Mouse (Mus musculus) kidney, postnatal 14 days (tissue): ENCODE results near the gene Mre11a.

Experiments
- DNase-seq: peaks from one replicate; pipeline ENCODE4 v3.0.0; 2022; ENCODE audit warnings: mixed read lengths

Gene Mre11a

DNA sequence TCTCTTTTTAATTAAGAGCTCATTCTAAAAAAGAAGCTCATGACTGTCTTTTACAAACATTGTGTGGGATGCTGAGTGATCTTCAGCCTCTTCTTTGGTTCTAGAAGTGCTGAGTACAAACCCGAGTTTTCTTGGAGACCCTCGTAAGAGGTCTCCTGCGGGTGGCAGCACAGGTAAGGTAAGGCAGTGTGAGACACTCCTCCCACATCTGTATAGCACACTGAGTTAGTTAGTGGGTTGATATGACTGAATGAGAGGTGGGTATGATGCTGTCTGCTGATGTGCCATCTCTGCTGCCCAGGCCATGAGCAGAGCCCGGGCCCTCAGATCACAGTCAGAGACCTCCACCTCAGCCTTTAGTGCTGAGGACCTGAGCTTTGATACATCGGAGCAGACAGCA is 40.4 kb downstream of the Mre11a start:
- no peak for DNase-seq

DNA sequence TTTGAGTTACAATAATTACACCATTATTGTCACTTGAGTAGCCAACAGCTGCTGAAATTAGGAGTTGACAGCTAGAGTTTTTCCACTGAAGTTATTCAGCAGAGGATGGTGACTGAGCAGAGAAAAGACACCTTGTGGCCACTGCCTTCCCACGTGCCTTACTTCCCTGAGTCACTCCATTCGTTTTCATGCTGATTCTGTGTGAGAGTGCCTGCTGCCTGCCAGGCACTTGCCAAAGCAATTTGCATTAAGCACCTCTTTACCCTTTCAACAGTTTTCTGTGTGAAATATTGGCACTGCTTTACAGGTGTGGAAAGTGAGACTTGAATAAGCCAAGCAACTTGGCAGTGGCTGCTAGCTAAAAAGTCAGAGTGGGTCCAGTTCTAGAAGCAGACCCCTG is 43.4 kb downstream of the Mre11a start:
- no peak for DNase-seq

DNA sequence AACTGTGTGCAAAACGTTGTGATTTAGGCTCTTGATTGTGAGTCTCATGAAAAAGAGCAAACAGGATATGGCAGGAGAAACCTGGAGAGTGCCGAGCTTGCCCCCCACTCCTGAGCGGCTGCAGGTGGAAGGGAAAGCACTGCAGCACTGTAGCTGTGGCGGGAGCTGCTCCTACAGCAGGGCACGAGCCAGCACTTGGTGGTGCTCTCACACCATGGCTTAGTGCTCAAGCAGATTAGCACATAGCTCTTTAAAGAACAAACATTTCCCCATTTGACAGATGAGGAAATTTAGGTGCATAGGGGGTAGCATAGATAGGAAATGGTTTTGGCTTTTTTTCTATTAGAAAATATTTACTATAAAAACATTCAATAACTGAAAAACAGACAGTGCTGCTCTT is 47.6 kb downstream of the Mre11a start:
- no peak for DNase-seq

DNA sequence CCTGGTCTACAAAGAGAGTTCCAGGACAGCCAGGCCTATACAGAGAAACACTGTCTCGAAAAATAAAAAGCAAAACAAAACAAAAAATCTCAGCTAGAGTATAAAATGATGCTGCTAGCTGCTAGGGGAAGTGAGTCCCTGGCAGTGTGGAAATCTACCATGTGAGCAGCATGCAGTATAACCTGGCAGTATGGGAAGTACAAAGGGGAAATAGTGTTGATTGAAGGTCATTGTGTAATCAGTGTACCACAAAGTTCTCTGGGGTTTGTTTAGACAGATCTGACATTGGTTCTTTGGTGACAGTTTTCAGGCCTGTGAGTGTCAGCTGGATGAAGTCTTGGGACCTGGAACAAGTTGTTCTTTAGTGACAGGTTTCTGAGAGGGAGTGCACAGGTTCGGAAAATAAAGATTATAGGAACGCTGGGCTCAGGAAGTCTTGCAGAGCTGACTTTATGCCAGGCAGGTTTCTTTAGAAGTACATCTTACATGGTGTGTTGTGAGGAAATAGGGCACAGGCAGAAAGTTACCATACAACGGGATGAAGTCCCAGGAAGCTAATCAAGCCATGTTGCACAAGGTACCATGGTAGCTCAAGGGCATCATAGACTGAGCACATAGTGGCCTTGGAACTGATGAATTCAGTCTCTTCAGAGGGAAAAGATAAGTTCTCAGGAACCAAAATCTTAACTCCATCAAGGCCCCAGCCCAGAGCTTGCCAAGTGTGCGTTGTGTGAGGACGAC is 51.1 kb downstream of the Mre11a start:
- no peak for DNase-seq

DNA sequence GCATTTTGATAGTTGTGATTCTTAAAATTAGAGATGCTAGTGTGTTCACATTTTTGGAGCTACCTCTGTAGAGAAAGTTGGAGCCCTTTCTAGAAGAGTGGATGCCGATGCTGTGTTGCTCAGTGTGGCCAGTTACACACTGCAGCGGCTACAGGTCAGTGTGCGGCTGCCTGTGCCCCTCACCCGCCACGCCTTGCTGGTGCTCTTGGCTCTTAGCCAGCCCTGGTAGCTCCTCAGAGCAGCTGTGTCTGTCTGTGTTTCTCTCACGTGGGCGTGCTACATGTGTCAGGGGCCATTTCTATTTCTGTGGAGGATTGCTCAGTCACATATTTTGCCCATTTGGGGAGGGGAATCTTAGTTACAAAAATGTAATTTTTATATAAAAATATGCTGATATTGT is 55.1 kb downstream of the Mre11a start:
- peak; percentile 36 for DNase-seq

DNA sequence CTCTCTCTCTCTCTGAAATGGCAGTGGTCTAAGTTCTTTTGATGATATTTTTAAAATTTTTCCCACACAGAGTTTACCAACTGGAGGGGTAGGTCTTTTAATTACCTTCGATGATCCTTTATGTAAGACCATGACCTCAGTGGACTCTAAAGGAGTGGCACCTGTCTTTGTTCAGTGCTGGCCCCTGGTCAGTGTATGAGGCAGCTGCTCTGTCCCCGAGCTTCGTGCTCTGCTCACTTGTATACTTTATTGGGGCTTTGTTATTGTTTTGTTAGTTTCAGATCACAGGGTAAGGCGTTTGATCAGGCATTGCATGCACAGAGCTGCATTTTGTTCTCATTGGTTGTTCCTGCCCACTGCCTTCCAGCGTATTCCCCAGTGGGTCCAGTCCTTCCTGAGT is 55.5 kb downstream of the Mre11a start:
- DNase-seq: no peak

DNA sequence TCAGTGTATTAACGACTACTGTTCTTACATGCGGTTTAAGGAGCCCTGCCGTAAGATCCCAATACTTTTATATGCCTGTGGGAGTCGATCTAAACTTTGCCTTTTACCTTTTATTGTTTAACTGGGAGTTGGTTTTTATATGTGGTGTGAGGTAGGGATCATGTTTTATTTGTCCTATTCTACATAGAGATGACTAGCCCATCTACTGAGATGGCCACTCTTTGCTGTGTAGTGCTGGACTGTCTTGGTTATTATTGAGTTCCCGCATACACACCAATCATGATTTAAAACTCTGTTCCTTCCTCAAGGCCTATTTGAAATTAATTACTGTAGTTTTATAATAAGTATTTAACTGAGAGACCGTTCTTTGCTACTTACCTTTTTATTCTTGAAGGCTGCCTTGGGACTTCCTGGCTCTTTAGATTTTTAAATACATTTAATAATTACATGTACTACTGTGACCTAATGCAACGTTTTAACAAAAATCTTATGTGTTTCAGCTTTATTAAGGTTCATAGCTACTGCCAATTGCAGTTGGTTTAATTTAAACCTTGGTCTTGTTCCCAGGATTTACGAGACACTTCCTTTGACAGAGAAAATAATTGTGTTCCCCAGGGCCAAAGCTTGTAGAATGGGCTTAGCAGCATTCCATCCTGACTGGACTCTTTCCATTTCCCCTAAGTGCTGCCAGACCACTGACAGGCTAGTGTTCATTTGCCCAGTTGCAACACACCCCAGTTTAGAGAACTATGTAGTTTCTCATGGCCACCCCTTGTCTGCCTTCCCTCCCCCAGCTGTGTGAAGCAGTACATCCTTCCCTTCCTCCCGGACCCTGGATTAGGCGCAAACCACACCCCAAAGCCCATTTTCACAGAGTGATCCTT is 57.7 kb downstream of the Mre11a start:
- DNase-seq: peak; percentile 67

DNA sequence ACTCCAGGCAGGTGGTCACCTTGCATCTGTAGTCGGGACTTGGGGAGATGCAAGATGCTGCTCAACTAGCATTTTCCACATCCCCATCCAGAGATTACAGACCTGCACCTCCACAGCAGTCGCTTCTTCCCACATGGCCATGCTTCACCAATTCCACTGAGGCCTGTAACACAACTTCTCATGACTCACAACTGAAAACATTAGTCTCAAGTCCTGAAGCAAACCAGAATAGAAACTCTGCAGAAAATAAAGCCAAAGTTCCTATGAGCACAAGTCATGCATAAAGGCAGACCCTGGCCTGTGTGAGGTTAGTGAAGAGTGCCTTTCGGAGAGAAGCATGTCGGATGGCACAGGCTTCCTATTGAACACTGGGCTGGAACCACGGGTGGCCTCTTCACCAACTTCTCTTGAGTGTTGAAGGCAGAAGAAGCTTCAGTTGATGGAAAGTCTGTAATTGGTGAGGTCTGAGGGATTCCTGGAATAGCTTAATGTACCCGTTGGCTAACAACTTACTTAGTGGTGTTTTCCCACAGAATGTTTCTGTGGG is 58.9 kb downstream of the Mre11a start:
- DNase-seq: no peak

DNA sequence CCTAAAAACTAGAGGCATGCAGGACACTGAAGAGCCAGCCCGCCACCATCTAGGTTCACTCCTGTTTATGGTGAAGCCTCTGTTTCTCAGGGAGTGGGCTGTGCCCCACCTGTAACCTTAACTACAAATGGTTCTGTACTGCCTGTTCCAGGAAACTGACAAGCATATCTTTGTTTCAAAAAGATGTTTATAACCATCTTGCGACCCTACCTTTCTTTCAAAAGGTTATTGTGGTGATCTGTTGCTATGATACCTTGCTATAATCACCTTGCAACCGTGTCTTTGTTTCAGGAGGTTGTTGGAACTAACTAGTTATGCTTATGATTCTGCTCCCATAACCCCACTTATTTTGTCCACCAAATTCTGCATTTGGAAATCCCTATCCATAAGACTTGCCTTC is 59.4 kb downstream of the Mre11a start:
- DNase-seq: no peak

DNA sequence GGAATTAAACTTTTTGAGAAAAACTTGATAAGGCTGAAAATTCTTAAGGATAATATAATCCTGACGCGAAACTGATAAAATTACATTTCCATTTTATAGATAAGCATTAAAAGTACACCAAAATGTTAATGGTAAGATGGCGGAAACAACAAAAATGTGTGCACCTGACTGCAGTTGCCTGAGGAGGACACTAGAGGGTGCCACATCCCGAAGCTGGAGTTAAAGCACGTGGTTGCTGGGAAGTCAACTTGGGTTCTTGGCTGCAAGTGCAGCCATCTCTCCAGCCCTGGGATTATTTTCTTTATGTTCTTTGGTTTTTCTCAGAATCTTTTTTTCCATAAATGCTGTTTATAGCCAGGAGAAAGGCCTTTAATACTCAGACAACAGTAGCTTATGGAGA is 62.0 kb downstream of the Mre11a start:
- no peak for DNase-seq

DNA sequence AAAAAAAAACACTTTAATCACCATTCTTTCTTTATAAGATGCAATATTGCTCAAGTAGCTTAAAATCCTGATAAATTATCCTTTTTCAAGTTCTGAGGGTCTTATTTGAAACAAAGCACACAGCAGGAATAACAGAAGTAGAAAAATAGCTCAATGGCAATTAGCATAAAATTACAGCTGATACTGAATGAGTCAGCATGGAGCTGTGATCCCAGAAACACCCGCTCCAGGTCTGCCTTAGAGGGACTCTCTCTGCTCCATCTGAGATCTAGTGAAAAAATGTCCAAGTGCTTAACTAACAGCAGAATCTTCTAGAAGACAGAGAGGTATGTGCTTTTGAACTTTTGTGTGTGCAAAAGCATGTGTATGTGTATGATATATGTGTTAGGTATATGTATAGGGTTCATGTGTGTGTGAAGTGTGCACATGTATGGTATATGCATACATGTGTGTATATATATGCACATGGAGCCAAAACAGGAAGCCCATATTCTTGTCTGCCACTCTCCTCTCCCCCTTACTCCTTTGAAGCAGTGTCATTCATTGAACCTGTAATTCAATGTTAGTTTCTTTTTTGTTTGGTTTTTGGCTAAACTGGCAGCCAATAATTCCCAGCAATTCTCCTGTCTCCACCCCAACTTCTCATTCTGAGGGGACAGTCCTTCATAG is 63.9 kb downstream of the Mre11a start:
- DNase-seq: no peak

DNA sequence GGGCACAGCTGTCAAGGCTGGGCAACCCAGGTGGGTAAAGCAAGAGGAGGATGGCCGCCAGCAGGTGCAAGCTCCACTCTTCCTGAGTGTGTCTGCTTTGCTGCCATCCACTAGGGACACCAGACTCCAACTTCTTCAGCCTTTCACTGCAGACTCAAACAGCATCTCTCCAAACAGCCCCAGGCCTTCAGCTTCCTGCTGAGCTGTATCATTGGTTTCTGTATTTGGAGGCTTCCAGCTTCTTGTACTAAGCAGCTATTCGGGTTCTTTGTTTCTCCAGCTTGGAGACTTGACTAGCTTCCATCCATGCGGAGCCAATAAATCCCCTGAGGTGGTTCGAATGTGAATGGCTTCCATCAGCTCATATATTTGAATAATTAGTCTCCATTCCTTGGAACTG is 70.1 kb downstream of the Mre11a start:
- DNase-seq: no peak

DNA sequence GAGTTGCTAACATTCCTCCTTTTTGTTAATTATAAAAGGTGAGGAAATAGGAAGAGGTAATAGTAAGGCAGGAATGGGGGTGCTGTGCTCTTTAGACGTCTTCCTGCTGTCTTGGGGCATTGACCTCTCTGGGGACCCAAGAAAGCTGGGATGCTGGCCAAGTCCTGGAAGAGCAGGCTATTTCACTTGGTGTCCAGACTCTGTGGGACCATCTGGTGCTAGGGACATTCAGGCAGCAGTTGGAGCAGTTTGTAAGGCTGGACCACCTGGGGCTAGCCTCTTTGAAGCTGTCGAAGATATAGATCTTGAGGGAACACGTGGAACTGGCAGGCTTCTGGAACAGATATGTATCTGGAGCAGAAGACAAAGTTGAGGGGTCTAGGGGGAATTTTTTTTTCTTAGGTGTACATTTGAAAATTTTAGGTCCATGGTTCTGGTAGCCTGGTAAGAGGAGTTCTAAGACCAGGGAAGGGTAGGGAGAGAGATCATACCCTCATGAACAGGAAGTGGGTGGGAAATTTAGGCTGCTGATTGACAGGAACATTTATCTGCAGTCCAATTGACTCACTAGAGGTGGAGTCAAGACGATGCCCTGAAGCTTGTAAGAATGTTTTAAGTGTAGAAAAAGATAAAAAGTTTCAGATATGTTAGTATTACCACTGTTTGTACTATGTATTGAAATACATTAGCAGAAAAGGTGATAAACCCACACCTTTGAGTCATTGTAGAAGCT is 72.6 kb downstream of the Mre11a start:
- no peak for DNase-seq

DNA sequence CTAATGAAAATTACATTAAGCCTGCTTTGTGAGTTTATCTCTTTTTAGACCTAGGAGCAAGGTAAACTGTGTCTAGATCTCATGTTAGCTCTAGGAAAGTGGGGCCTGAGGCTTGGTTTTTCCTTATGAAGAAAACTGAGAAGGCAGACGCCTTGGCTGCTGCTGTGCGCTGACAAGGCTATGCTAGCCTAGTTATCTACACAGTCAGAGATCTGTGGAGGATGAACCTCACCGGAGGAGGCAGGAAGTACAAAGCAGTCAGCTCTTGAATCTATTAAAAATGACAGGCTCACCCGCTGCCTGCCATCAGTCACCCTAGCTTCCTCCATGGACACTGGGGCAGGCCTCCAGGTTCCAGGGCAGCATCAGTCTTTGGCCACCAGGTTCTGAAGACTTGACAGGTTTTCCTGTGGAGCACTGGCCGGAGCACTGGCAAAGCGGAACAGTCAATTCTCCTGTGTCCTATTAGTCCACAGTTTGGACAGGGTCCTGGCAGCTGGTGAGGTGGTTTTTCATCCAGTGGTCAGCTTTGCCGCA is 73.8 kb downstream of the Mre11a start:
- peak; percentile 29 for DNase-seq

DNA sequence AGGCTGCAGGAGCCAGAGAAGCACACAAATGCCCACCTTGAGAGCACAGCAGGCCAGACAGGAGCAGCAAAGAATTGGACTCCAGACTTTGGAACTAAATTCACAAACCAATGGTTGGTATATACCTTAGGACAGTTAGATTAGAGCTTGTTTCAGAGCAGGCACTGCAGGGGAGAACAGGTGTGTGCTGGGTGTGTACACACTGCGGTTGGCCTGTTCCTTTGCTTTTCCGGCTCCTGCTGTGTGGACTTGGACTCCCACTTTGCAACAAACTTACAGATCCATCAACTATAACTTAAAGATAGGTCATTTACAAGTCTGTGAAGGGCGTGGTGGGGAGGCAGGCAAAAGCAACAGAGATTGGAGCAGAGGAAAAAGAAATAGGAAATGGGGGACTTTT is 74.3 kb downstream of the Mre11a start:
- DNase-seq: no peak

DNA sequence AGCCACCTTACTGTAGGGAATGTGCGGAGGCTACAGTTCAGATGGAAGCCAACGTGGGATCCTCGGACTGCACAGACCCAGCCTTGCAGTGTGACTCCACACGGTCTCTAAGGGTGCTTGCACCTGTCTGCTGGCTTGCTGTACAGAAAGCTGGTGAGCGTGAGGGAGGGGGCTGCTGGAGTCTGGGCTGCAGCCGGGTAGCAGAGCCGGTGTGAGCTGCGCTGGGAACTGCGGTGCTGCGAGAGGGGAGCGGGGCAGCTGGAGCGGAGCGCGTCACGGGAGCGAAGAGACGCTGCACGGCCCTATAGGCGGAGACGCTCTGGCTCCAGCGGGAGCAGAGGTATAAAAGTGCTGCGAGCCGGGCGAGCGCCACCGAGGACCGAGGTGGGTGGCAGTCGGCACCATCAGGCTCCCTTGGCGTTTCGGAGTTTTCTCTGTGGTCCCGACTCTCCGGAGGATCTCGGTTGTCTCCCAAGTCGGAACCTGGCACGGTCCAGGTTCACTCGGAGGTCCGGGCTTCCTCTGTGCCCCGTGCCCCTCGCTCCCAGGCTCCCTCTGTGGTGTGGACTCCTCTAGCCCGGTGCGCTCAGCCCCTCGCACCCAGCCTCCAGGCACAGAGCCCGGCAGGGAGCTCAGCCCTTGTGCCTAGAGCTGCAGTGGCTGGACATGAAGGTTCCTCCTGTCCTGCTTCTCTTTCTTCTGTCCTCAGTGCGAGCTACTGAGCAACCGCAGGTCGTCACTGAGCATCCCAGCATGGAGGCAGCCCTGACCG is 75.6 kb downstream of the Mre11a start, which contains the start of gene Gpr83:
Gpr83 (plus strand) TSS at position 343 of the 772 bp plus-strand sequence.
- DNase-seq: peak; percentile 14

DNA sequence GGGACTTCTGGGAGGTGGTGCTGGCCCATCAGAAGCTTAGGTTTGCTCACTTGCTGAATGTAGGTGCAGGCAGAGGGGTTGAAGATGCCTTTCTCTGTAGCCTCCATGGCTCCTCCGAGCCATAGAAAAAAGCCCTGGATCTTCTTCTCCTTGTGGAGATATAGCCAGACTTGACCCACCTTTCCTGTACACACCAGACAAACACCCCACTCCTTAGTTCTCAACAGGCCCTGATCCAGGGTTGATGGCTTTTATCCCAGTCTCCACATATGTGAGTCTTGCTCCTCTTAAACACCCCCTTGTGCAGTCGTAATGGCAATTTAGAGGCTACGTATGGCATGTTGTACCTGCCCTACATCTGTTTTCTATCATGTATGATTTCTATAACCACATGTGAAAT is 78.7 kb downstream of the Mre11a start:
- no peak for DNase-seq

DNA sequence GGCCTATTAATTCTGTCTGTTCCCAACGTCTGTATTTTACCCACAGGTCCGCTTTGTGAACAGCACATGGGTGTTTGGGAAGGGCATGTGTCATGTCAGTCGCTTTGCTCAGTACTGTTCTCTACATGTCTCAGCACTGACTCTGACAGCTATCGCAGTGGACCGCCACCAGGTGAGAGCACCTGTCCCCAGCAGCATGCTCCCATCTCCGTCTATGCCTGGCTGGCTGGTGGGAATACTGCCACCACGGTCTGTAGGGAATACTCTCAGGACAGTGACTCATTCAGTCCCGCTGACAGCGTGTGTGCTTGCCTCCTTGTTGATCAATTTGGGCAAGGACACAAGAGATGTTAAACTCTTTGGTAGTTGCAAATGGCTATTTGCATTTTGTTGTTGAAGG is 80.3 kb downstream of the Mre11a start:
- DNase-seq: no peak

DNA sequence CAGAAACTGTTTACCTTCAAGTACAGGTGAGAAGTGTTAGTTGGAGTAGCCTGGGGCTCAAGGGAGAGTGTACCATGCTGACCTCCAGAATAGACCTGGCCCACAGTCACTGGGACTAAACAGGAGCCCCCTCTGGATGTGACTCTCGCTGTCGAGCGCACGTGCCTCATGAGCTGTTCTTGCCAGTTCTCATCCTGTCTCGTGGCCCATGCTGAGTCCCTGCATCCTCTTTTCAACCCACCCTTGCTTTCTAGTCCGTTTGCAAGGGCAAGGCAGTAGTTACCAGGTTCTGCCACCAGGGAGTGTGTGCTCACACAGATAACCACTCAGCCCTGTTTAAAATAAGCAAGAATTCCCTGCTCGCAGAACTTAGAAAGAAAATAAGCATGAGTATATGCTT is 82.5 kb downstream of the Mre11a start:
- peak; percentile 41 for DNase-seq

DNA sequence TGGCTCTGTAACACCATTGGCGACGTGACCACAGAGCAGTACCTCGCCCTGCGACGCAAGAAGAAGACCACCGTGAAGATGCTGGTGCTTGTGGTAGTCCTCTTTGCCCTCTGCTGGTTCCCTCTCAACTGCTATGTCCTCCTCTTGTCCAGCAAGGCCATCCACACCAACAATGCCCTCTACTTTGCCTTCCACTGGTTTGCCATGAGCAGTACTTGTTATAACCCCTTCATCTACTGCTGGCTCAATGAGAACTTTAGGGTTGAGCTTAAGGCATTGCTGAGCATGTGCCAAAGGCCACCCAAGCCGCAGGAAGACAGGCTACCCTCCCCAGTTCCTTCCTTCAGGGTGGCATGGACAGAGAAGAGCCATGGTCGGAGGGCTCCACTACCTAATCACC is 83.9 kb downstream of the Mre11a start:
- DNase-seq: no peak

DNA sequence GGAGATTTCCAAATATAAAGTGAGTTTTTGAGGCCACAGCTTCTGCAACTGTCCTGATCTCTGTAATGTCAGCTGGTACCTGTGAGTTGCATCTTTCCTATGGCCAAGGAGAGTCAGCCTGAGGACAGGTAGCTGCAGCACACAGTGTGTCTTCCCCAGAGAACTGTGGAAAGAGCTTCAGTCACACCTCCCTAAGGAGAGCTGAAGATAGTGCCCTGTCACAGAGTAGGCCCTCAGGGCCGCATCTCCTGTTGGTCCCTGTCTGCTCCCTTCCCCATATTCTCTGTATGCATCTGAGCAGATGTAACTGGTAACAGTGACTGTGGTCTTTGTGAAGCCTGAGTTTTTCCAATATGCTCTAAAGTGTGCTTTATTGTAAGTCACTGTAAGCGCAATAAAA is 85.9 kb downstream of the Mre11a start:
- DNase-seq: no peak

DNA sequence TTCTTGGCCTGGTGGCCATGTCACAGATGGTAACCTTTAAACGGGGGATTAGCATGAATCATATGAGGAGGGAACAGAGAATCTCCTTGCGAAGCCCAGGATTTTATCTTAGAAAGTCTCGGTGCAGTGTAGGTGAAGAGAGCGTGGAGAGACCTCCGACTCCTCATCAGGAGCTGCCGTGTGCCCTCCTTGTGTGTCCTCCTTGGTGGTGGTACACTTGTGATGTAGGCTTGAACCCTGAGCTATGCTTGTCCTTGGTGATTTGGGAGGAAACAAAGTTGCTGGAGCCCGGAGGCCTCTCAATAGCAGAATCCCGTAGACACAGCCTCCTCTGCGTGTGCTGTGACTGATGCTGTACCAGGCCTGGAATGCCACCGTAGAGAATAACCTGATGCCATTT is 86.3 kb downstream of the Mre11a start:
- DNase-seq: no peak
